Mouse (Mus musculus): ENCODE results near the gene Syk. TPM values are rescaled to one million over a fixed set of nuclear protein-coding genes. Genes with fewer than 3 reads are reported as not detected.

Syk gene
- polyA plus RNA-seq, 1 experiment from 2014 or later, result 1.5 TPM

- Histone ChIP-seq H3K4me1 (replicated peaks) (no peaks in the 10 kb centered on the region), H3K9ac (no peak overlapping the region), H3K27me3 (no peaks in the 10 kb centered on the region), H3K4me2 (no peak overlapping the region), H3K4me3 (no peak overlapping the region), H3K27ac (replicated peaks) (no peak overlapping the region), H3K9me3 (no peaks in the 10 kb centered on the region), H3K36me3 (no peaks in the 10 kb centered on the region)
- no peak for ATAC-seq (ENCODE audit: low read depth)
- 92% methylated on average over 10 of the region's 10 CpGs for WGBS
Observed at GRCm38 (mm10) chr13:52636176-52636748, 53.3 kb downstream of the Syk start.

- WGBS, result 82% methylated on average over 3 of the region's 3 CpGs
- H3K4me2 ChIP-seq, result no peak overlapping the region
- no peak for ATAC-seq (ENCODE audit: low read depth)
Observed at GRCm38 (mm10) chr13:52646566-52646965, 63.6 kb downstream of the Syk start.

GRCm38 (mm10) chr13:52647996-52648712, 65.2 kb downstream of the Syk start:
- 34% methylated on average over 11 of the region's 11 CpGs for WGBS
- Histone ChIP-seq H3K27me3 (no peaks in the 10 kb centered on the region), H3K4me3 (no peak overlapping the region), H3K36me3 (no peaks in the 10 kb centered on the region), H3K9ac (peak overlapping the region; percentile 2; the same call in 1 of the 2 replicates), H3K4me1 (replicated peaks) (peaks cover 9% of the 10 kb centered on the region; the same call in 1 of the 2 replicates), H3K9me3 (no peaks in the 10 kb centered on the region), H3K27ac (replicated peaks) (no peak overlapping the region), H3K4me2 (no peak overlapping the region)
- no peak for ATAC-seq (ENCODE audit: low read depth)

More at GRCm38 (mm10) chr13:52646566-52646965, 63.6 kb downstream of the Syk start:
- H3K27me3 ChIP-seq, result no peaks in the 10 kb centered on the region
- no peak overlapping the region for H3K4me3 ChIP-seq
- H3K4me1 ChIP-seq (replicated peaks), result peaks cover 9% of the 10 kb centered on the region; the same call in 1 of the 2 replicates
- H3K9ac ChIP-seq, result no peak overlapping the region
- no peaks in the 10 kb centered on the region for H3K36me3 ChIP-seq
- H3K9me3 ChIP-seq, result no peaks in the 10 kb centered on the region
- no peak overlapping the region for H3K27ac ChIP-seq (replicated peaks)

GRCm38 (mm10) chr13:52649791-52650418, 66.9 kb downstream of the Syk start:
- Histone ChIP-seq H3K27ac (replicated peaks) (no peak overlapping the region), H3K36me3 (no peaks in the 10 kb centered on the region), H3K27me3 (no peaks in the 10 kb centered on the region), H3K4me3 (no peak overlapping the region), H3K4me1 (replicated peaks) (peaks cover 9% of the 10 kb centered on the region; the same call in 1 of the 2 replicates), H3K4me2 (no peak overlapping the region), H3K9me3 (no peaks in the 10 kb centered on the region), H3K9ac (no peak overlapping the region)
- 97% methylated on average over 6 of the region's 6 CpGs for WGBS
- ATAC-seq (ENCODE audit: low read depth), result no peak

- no peak overlapping the region for H3K27ac ChIP-seq (replicated peaks)
- ATAC-seq (ENCODE audit: low read depth), result no peak
- H3K4me1 ChIP-seq (replicated peaks), result peaks cover 9% of the 10 kb centered on the region; the same call in 1 of the 2 replicates
- no peak overlapping the region for H3K4me3 ChIP-seq
- no peaks in the 10 kb centered on the region for H3K36me3 ChIP-seq
- WGBS, result 26% methylated on average over 11 of the region's 12 CpGs
- no peaks in the 10 kb centered on the region for H3K9me3 ChIP-seq
- H3K9ac ChIP-seq, result no peak overlapping the region
- H3K4me2 ChIP-seq, result no peak overlapping the region
- no peaks in the 10 kb centered on the region for H3K27me3 ChIP-seq
Observed at GRCm38 (mm10) chr13:52651383-52652252, 68.6 kb downstream of the Syk start.

- Histone ChIP-seq H3K4me1 (replicated peaks) (peaks cover 9% of the 10 kb centered on the region; the same call in 1 of the 2 replicates), H3K27ac (replicated peaks) (no peak overlapping the region), H3K27me3 (no peaks in the 10 kb centered on the region), H3K9ac (no peak overlapping the region), H3K36me3 (no peaks in the 10 kb centered on the region), H3K4me2 (no peak overlapping the region), H3K4me3 (no peak overlapping the region), H3K9me3 (no peaks in the 10 kb centered on the region)
- ATAC-seq (ENCODE audit: low read depth), result no peak
- WGBS, result 65% methylated on average over 8 of the region's 8 CpGs
Observed at GRCm38 (mm10) chr13:52652253-52652628, 69.3 kb downstream of the Syk start.

- Histone ChIP-seq H3K4me2 (no peak overlapping the region), H3K4me3 (no peak overlapping the region), H3K9me3 (no peaks in the 10 kb centered on the region), H3K4me1 (replicated peaks) (no peaks in the 10 kb centered on the region; the same call in 1 of the 2 replicates), H3K36me3 (no peaks in the 10 kb centered on the region), H3K9ac (no peak overlapping the region), H3K27ac (replicated peaks) (no peak overlapping the region), H3K27me3 (no peaks in the 10 kb centered on the region)
- WGBS, result 83% methylated on average over 12 of the region's 12 CpGs
- ATAC-seq (ENCODE audit: low read depth), result no peak
Observed at GRCm38 (mm10) chr13:52654081-52654829, 71.3 kb downstream of the Syk start.

- no peak overlapping the region for H3K27ac ChIP-seq (replicated peaks)
- no peaks in the 10 kb centered on the region for H3K36me3 ChIP-seq
- H3K4me3 ChIP-seq, result no peak overlapping the region
- H3K9ac ChIP-seq, result no peak overlapping the region
- WGBS, result 43% methylated on average over 9 of the region's 9 CpGs
- ATAC-seq (ENCODE audit: low read depth), result no peak
- no peaks in the 10 kb centered on the region; the same call in 1 of the 2 replicates for H3K4me1 ChIP-seq (replicated peaks)
- no peaks in the 10 kb centered on the region for H3K9me3 ChIP-seq
- no peaks in the 10 kb centered on the region for H3K27me3 ChIP-seq
- no peak overlapping the region for H3K4me2 ChIP-seq
Observed at GRCm38 (mm10) chr13:52654830-52655308, 71.9 kb downstream of the Syk start.

- Histone ChIP-seq H3K27ac (replicated peaks) (no peak overlapping the region), H3K27me3 (no peaks in the 10 kb centered on the region), H3K4me2 (no peak overlapping the region), H3K4me3 (no peak overlapping the region), H3K9me3 (no peaks in the 10 kb centered on the region), H3K9ac (no peak overlapping the region), H3K36me3 (no peaks in the 10 kb centered on the region), H3K4me1 (replicated peaks) (no peaks in the 10 kb centered on the region)
- ATAC-seq (ENCODE audit: low read depth), result no peak
- WGBS, result 86% methylated on average over 7 of the region's 7 CpGs
Observed at GRCm38 (mm10) chr13:52657966-52658365, 75.0 kb downstream of the Syk start.

GRCm38 (mm10) chr13:52658477-52658876, 75.5 kb downstream of the Syk start:
- H3K36me3 ChIP-seq, result no peaks in the 10 kb centered on the region
- WGBS, result 15% methylated on average over 8 of the region's 8 CpGs
- no peak overlapping the region for H3K4me2 ChIP-seq
- no peak overlapping the region for H3K9ac ChIP-seq
- ATAC-seq (ENCODE audit: low read depth), result no peak
- no peaks in the 10 kb centered on the region for H3K4me1 ChIP-seq (replicated peaks)
- no peaks in the 10 kb centered on the region for H3K9me3 ChIP-seq
- H3K4me3 ChIP-seq, result no peak overlapping the region
- H3K27me3 ChIP-seq, result no peaks in the 10 kb centered on the region
- H3K27ac ChIP-seq (replicated peaks), result no peak overlapping the region

GRCm38 (mm10) chr13:52659171-52659665, 76.2 kb downstream of the Syk start:
- no peaks in the 10 kb centered on the region for H3K36me3 ChIP-seq
- no peaks in the 10 kb centered on the region for H3K4me1 ChIP-seq (replicated peaks)
- no peak overlapping the region for H3K4me3 ChIP-seq
- 86% methylated on average over 11 of the region's 11 CpGs for WGBS
- no peak overlapping the region for H3K4me2 ChIP-seq
- ATAC-seq (ENCODE audit: low read depth), result no peak
- no peaks in the 10 kb centered on the region for H3K27me3 ChIP-seq
- H3K9ac ChIP-seq, result no peak overlapping the region
- H3K27ac ChIP-seq (replicated peaks), result no peak overlapping the region
- no peaks in the 10 kb centered on the region for H3K9me3 ChIP-seq

Data from neural tube, embryonic 13.5 days (tissue).